Mouse (Mus musculus) lung, embryonic 15.5 days (tissue): ENCODE results near the gene Rundc3b. TPM values are rescaled to one million over a fixed set of nuclear protein-coding genes. Genes with fewer than 3 reads are reported as not detected.

Experiments
- ATAC-seq: fragments of 200-750 bp; cut with Nextera tagmentation; 2 replicates; pipeline ENCODE4 v1.8.0; 2017; ENCODE audit warnings: moderate number of reproducible peaks, borderline replicate concordance; ENCODE audit not compliant: low FRiP score, low TSS enrichment; ENCODE audit errors: extremely low read depth
- H3K27ac ChIP-seq: fragments of 300-500 bp; sonication (generic); 2 replicates; pipeline ENCODE4 v1.5.1; 2015; ENCODE audit warnings: moderate library complexity, mild to moderate bottlenecking, inconsistent platforms
- H3K27me3 ChIP-seq: fragments of 300-500 bp; sonication (generic); 2 replicates; pipeline ENCODE4 v1.6.1; 2015; ENCODE audit warnings: inconsistent platforms
- H3K36me3 ChIP-seq: fragments of 300-500 bp; sonication (generic); 2 replicates; pipeline ENCODE4 v1.6.1; 2015; ENCODE audit warnings: inconsistent platforms
- H3K4me1 ChIP-seq: fragments of 300-500 bp; sonication (generic); 2 replicates; pipeline ENCODE4 v1.6.1; 2015; ENCODE audit warnings: inconsistent platforms
- H3K4me2 ChIP-seq: fragments of 300-500 bp; sonication (generic); 2 replicates; pipeline ENCODE4 v1.6.1; 2015; ENCODE audit warnings: inconsistent platforms, mild to moderate bottlenecking, moderate library complexity
- H3K4me3 ChIP-seq: fragments of 300-500 bp; sonication (generic); 2 replicates; pipeline ENCODE4 v1.5.1; 2015; ENCODE audit warnings: mild to moderate bottlenecking, inconsistent platforms
- H3K9ac ChIP-seq: fragments of 300-500 bp; sonication (generic); 2 replicates; pipeline ENCODE4 v1.6.1; 2015; ENCODE audit warnings: inconsistent platforms
- H3K9me3 ChIP-seq: fragments of 300-500 bp; sonication (generic); 2 replicates; pipeline ENCODE4 v1.6.1; 2016; ENCODE audit warnings: inconsistent platforms
- WGBS: fragments of 180-500 bp; shearing (Covaris S2); methylation state at CpG from one replicate; pipeline ENCODE4 v1.1.7; 2015; 5-methylcytosine and 5-hydroxymethylcytosine counted together
- polyA plus RNA-seq: library from polyadenylated mRNA; unstranded; fragments of >200 nt; fragmentation: Nextera tagmentation; extraction: Ambion mirVana; gene quantifications from 2 replicates; pipeline ENCODE4 v1.2.1, GENCODE M21; 2015

Rundc3b gene
- 2.4 and 2.7 TPM in 2 replicates for polyA plus RNA-seq

DNA sequence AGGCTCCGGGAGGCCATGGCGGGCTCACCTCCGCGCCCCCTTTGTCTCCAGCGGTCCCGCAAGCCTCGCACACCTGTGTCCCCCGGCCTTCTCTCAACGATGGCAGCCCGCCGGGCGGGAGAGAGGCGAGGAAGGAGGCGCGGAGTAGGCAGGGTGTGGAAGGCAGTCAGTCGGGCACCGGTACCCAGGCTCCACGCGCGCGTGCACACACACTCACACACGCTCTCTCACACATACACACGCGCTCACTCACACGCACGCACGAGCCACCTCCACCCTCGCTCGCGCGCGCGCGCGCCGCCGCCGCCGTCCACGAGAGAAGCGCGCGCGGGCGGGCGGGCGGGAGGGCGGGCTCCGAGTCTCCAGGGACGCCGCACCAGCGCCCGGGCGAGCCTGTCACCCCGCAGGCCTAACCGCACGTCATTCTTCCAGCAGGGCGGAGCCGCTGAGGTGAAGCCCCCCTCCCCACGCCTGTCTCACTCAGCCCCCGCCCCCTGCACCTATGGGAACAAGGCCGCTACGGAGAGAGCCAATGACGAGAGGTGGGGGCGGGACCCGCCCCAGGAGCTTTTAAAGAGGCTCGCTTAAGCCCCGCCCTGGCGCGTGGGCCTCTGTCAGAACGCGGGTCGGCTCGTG is at the start of gene Rundc3b:
Rundc3b (minus strand) TSS at position 357 of the 636 bp plus-strand sequence.
- WGBS: under 1% methylated on average over 45 of the region's 74 CpGs
- peak within 1 kb of the TSS; percentile 100 for H3K4me2 ChIP-seq
- no peaks in the 10 kb centered on the region for H3K27me3 ChIP-seq
- peak; percentile 99 for ATAC-seq
- peak within 1 kb of the TSS; percentile 27; the same call in 1 of the 2 replicates for H3K27ac ChIP-seq
- no peaks in the 10 kb centered on the region for H3K36me3 ChIP-seq
- H3K9me3 ChIP-seq: no peaks in the 10 kb centered on the region
- H3K4me3 ChIP-seq: peak within 1 kb of the TSS; percentile 83
- H3K4me1 ChIP-seq: peaks cover 3% of the 10 kb centered on the region; the same call in 1 of the 2 replicates
- H3K9ac ChIP-seq: peak within 1 kb of the TSS; percentile 62

DNA sequence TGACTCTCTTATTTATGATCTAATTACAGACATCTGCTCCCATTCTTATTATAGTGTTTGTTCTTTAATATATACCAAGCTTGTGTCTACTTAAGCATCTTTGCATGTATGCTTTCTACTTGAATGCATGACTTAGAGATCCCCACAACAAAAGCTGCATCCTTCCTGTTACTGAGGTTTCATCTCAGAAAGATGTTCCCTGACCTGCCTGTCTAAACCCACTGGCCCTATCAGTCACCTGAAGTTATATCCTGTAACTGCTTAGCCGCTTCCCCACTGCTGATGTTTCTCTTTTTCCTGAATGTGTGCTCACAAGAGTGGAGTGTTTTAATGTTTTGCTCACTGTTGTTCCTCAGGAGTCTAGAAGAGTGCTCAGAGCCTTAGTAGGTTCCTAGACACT is 46.9 kb upstream of the Rundc3b start:
- ATAC-seq: no peak
- WGBS: 94% methylated on average over 1 of the region's 1 CpGs
- H3K27ac ChIP-seq: no peak overlapping the region
- no peak overlapping the region for H3K4me3 ChIP-seq
- no peak overlapping the region for H3K4me2 ChIP-seq
- H3K4me1 ChIP-seq: no peaks in the 10 kb centered on the region
- no peaks in the 10 kb centered on the region for H3K27me3 ChIP-seq
- H3K9ac ChIP-seq: no peak overlapping the region
- H3K36me3 ChIP-seq: no peaks in the 10 kb centered on the region
- H3K9me3 ChIP-seq: no peaks in the 10 kb centered on the region

DNA sequence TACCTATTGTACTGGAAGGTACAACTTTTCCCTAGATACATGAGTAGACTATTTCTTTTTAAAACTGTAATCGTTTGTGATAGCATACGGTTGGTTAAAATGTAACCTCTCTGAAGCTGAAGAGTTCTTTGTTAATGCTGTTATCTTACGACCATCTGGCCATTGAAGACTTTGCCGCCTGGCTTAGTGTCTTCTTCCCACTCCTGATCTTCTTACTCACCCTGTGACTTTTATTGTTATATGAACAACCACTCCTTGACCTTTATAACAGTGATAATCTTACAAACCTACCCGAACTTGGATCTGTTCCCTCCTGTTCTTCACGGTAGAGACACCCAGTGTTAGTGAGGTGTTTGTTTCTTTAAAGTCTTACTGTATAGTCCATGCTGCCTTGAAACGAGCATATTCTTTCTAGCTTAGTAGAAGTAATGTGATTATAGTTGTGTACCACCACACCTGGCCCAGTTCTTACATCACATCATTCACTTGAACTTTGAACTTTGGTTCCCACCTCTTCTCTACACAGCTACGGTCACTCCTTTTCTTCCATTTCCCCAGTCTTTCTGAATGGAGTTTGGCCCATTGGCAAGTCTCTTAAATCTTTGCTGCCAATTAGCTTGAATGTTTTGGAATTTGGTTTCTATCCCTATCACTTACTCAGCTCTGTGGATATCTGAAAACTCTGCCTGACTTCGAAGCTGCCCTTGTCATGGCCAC is 45.2 kb upstream of the Rundc3b start:
- Histone ChIP-seq H3K4me1 (no peaks in the 10 kb centered on the region), H3K27me3 (no peaks in the 10 kb centered on the region), H3K36me3 (no peaks in the 10 kb centered on the region), H3K4me2 (no peak overlapping the region), H3K4me3 (no peak overlapping the region), H3K9ac (no peak overlapping the region), H3K27ac (no peak overlapping the region), H3K9me3 (no peaks in the 10 kb centered on the region)
- 67% methylated on average over 9 of the region's 9 CpGs for WGBS
- no peak for ATAC-seq

DNA sequence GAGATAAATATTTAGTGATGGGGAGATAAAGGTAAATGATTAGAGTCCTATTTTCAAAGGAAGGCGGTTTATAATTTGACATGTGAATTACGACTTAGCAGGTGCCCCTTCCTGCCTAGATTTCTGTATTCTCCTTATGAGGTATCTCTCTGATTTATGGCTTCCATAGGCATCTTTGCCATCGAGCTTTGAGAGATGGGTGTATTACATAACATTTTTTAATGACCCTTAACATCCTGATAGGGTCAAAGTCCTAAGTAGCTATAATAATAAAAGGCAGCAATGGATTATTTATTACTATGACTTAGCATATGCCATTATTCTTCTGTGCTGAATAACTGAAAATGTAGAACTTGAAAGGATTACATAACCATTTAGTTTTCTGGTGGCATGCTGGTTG is 41.9 kb upstream of the Rundc3b start:
- H3K27ac ChIP-seq: no peak overlapping the region
- no peak overlapping the region for H3K9ac ChIP-seq
- no peaks in the 10 kb centered on the region for H3K27me3 ChIP-seq
- no peak for ATAC-seq
- H3K36me3 ChIP-seq: no peaks in the 10 kb centered on the region
- peaks cover 7% of the 10 kb centered on the region; the same call in 1 of the 2 replicates for H3K4me1 ChIP-seq
- WGBS: 44% methylated on average over 3 of the region's 3 CpGs
- no peaks in the 10 kb centered on the region for H3K9me3 ChIP-seq
- no peak overlapping the region for H3K4me2 ChIP-seq
- no peak overlapping the region for H3K4me3 ChIP-seq

DNA sequence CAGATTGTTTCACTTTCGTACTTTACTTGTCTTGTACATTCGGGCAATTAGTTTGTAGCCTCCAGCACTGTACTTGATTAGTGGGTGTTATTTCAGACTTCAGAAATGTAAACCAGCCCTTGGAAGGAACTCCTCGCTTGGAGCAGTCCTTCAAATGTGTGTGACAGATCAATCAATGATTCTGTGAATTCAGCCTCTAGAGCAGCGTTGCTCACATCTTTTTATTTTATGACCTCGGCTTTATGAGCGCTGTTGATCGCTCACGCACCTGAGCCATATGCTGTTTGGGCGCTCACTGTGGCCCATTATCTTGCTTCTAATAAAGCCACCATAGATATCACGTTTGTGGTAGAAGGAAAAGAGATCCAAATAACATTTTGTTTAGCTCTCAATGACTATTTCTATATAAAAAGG is 38.0 kb upstream of the Rundc3b start:
- H3K4me1 ChIP-seq: peaks cover 7% of the 10 kb centered on the region; the same call in 1 of the 2 replicates
- 74% methylated on average over 10 of the region's 10 CpGs for WGBS
- no peaks in the 10 kb centered on the region for H3K9me3 ChIP-seq
- no peak overlapping the region for H3K9ac ChIP-seq
- H3K4me3 ChIP-seq: peak overlapping the region; percentile 37
- ATAC-seq: no peak
- H3K4me2 ChIP-seq: peak overlapping the region; percentile 80
- no peaks in the 10 kb centered on the region for H3K27me3 ChIP-seq
- no peak overlapping the region for H3K27ac ChIP-seq
- no peaks in the 10 kb centered on the region for H3K36me3 ChIP-seq

DNA sequence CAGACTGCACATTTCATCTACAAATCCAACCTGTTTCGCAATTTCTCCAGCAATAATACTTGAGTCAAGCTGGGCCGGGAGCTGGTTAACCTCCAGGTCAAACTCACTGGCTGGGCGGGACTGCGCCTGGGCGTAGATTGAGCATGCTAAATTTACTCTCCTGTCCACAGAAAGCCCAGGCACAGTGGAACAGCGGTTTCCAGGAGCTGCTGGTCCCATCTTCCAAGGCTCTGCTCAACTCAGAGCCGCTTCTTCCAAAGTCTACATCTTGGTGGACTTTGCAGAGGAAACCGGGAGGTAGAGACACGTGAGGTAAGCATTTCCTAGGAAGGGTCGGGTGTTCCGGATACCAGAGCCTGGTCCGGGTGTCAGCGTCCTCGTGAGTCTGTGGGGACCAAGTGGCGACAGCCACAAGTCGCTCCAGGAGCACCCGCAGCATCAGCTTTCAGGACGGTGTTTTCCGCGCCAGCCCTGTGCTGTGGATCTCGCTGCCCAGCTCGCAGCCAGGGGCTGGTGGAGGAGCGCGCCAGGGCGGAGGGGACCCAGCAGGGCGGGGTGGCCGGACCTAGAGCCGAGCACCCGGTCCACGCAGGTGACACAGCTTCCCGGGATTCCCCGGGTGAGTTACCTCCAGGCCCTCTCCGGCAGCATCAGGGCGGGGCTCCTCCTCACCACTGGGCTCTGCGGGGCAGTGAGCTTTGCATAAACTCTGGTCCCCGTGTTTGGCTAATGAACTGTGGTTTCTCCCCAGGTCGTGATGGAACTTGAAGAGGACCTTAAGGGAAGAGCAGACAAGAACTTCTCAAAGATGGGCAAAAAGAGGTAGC is 37.4 kb upstream of the Rundc3b start, which contains the start of gene Abcb1a:
Abcb1a (plus strand) TSS at position 167 of the 827 bp plus-strand sequence.
- Histone ChIP-seq H3K4me1 (peaks cover 7% of the 10 kb centered on the region; the same call in 1 of the 2 replicates), H3K4me3 (peak within 1 kb of the TSS; percentile 37), H3K27ac (no peak within 1 kb of the TSS), H3K9me3 (no peaks in the 10 kb centered on the region), H3K9ac (peak within 1 kb of the TSS; percentile 24; the same call in 1 of the 2 replicates), H3K4me2 (peak within 1 kb of the TSS; percentile 80), H3K36me3 (no peaks in the 10 kb centered on the region), H3K27me3 (no peaks in the 10 kb centered on the region)
- 5% methylated on average over 37 of the region's 37 CpGs for WGBS
- peak; percentile 52; the same call in 1 of the 2 replicates for ATAC-seq

DNA sequence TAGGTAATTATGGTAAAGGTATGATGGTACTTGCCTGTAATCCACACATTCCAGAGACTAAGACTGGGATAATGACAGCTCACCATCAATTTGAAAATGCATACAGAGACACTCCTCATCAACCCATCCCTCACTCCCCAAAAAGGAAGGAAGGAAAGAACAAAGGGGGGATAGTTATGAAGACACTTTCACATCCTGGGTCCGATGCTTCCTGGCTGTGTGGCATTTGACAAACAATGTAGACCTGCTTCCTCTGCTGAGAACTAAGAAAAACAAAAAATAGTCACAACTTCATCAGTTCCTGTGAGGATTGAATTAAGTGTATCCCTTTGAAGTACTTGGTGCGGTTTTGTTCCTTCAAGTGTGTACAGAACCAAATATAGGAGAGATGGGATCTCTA is 29.3 kb upstream of the Rundc3b start:
- no peaks in the 10 kb centered on the region for H3K36me3 ChIP-seq
- H3K27ac ChIP-seq: no peak overlapping the region
- H3K9me3 ChIP-seq: no peaks in the 10 kb centered on the region
- H3K4me2 ChIP-seq: no peak overlapping the region
- no peaks in the 10 kb centered on the region for H3K27me3 ChIP-seq
- WGBS: 77% methylated on average over 2 of the region's 2 CpGs
- H3K4me1 ChIP-seq: no peaks in the 10 kb centered on the region
- ATAC-seq: no peak
- H3K4me3 ChIP-seq: no peak overlapping the region
- H3K9ac ChIP-seq: no peak overlapping the region

DNA sequence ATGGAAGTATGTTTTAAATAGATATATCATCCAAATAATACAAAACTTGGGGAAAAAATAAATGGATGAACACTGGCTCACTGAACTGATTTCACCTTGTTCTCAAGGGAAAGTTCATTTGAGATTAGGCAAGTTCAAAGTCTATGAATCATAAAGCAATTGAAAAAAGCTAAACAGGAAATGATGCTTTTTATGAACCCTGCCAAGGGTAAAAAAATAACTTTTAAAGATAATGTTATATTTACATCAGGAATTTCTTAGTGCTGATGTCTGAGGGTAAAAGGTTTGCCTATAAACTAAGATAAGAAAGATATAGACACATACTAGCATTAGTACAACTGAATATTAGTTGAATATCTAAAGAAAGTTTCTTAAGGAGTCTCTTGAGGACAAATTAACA is 26.0 kb upstream of the Rundc3b start:
- Histone ChIP-seq H3K4me1 (no peaks in the 10 kb centered on the region), H3K9me3 (no peaks in the 10 kb centered on the region), H3K4me2 (no peak overlapping the region), H3K4me3 (no peak overlapping the region), H3K36me3 (no peaks in the 10 kb centered on the region), H3K9ac (no peak overlapping the region), H3K27ac (no peak overlapping the region), H3K27me3 (no peaks in the 10 kb centered on the region)
- no peak for ATAC-seq

DNA sequence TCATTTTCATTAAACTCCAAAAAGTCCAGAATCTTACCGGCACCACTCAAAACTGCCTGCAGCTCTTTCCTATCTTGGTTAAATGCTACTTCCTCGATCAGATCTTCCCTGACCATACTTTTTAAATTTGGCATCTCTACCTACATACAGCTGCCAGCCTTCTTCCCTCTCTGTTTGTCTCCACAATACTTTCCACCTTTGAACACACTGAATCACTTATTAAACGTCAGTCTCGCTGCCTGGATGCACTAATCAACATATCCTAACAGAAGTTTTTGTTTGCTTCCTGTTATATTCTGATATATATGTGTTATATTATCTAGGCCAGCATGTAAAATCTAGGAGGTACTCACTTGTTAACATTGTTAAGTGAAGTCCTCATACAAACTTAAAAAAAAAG is 25.5 kb upstream of the Rundc3b start:
- Histone ChIP-seq H3K36me3 (no peaks in the 10 kb centered on the region), H3K4me3 (no peak overlapping the region), H3K4me2 (no peak overlapping the region), H3K9me3 (no peaks in the 10 kb centered on the region), H3K4me1 (no peaks in the 10 kb centered on the region), H3K27ac (no peak overlapping the region), H3K27me3 (no peaks in the 10 kb centered on the region), H3K9ac (no peak overlapping the region)
- no peak for ATAC-seq
- WGBS: 73% methylated on average over 4 of the region's 4 CpGs

DNA sequence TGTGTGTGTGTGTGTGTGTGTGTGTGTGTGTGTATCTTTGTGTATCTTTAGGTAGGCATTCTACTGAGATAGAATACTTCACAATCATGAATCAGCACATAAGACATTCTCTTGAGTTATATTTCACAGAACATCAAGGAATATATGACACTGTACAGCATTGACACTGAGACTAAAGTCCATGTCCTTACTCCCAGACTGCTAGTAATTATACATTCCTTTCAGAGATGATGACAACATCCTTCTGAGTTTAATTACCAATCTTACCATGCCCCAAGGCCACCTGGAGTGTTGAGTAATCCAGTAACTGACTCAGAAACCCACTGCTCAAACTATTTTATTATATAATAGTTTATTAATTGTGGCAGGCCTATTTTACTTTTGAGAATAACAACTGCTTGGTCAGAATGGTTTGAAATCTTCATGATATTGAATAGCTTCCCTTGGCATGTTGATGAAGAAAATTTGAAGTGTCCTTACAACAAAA is 11.8 kb upstream of the Rundc3b start:
- ATAC-seq: no peak
- Histone ChIP-seq H3K27me3 (no peaks in the 10 kb centered on the region), H3K4me1 (no peaks in the 10 kb centered on the region)

DNA sequence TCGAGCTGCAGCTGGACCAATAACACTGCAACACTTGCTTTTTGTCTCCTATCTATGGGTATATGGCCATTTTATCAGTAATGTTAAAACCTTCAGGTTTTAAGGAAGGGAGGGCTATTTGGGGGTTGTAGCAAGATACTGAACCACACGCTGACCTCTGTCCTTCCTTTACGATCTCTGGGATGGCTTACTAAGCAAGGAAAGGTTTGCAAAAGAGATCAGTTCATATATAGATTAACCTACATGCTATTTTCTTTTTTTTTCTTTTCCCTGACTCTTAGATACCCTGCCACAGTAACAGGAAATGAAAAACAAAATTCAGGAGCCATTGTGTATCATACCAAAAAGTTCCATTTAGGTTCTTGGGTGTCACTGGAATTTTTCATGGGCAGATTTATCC is 10.1 kb upstream of the Rundc3b start:
- H3K36me3 ChIP-seq: no peaks in the 10 kb centered on the region
- H3K9me3 ChIP-seq: no peaks in the 10 kb centered on the region
- H3K27me3 ChIP-seq: no peaks in the 10 kb centered on the region
- H3K4me1 ChIP-seq: no peaks in the 10 kb centered on the region
- H3K9ac ChIP-seq: no peak overlapping the region
- H3K27ac ChIP-seq: no peak overlapping the region
- H3K4me2 ChIP-seq: no peak overlapping the region
- H3K4me3 ChIP-seq: no peak overlapping the region
- no peak for ATAC-seq
- WGBS: 78% methylated on average over 3 of the region's 3 CpGs

More for the DNA sequence above, 11.8 kb upstream of the Rundc3b start:
- H3K4me3 ChIP-seq: no peak overlapping the region
- H3K36me3 ChIP-seq: no peaks in the 10 kb centered on the region
- H3K9me3 ChIP-seq: no peaks in the 10 kb centered on the region
- H3K27ac ChIP-seq: no peak overlapping the region
- H3K4me2 ChIP-seq: no peak overlapping the region
- no peak overlapping the region for H3K9ac ChIP-seq
